Mouse (Mus musculus) cerebellum, postnatal 10 days (tissue): ENCODE measurements around the gene G430095P16Rik.

ENCODE experiments used
- DNase-seq, 2 experiments: peaks; one replicate each; pipeline ENCODE4 v3.0.0; 2021; ENCODE audit warnings: mixed read lengths in 2 of 2

The G430095P16Rik gene

DNA sequence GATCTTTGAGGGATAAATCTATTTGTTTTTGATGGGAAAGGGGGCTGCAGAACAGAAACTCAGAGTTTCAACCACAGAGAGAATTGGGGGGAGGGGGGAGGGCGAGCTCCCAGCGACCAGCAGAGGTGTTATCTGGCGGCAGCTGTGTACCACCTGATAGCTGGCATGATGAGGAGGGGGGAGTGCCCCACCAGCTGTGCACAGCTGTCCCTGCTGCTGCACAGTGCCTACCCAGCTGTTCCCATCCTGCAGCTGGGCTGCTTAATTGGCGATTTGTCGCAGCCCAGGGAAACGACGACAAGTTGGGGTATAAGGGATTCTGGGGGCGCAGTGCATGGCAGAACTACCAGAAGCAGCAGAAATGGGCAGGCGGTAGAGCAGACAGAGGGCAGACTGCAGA, 1.9 kb downstream of the G430095P16Rik start:
- no peak for DNase-seq

DNA sequence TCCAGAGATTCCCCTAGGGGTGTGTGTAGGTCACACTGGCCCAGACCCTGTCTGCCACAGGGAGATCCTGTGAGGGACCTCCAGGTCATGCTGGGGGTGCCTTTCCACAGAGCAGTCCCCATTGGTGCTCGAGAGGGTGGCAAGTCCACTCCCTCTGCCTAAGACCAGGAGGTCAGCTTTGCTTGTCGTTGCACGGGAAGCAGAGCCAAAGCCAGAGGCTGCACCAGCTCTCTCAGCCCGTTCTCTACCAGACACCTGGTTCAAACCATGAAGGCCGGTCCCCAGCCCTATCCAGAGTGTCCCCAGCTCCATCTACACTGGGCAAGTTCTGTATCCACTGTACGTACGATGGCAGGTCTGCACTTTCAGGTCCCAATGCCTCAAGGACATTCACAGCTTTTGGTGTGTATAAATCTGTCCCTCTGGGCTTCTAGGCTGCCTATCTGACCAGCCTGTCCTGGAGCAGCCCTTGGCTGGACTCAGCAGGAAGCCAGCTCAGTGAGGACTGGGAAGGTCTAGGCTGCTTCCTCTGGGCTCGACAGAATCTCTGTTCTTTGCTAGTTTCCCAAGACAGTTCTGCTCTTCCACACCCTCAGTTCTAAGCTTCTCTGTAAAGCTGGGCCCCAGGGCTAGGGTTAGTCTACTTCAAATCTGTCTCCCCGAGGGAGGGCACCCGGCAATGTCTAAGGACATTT, 2.6 kb downstream of the G430095P16Rik start:
- peak in 1 of 2 experiments; percentile 26 for DNase-seq

- DNase-seq: peak in 1 of 2 experiments; percentile 56
Observed at GRCm38 (mm10) chr8:84725941-84726259, 3.1 kb downstream of the G430095P16Rik start.

GRCm38 (mm10) chr8:84728474-84728873, 5.7 kb downstream of the G430095P16Rik start:
- DNase-seq: peak; percentile 71 to 81

DNA sequence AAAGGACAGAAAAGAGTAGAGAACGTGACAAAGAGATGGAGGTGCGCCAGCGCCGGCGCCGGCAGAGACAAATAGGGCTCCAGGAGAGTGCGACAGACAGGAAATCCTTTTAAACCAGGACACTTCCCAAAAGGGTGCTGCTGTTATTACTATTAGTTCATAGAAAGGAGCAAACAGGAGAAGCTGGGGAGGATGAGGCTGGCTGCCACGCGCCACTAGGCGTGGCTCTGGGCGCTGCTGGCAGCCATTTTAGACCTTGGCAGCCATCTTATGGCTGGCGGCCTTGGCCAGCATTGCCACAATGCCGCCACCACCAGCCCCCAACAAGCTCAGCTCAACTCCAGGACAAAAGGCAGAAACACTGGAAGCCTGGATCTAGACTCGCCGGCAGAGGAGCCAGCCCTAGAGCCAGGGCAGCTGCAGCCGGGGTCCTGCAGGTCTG, 7.1 kb downstream of the G430095P16Rik start:
- peak; percentile 89 to 91 for DNase-seq

DNA sequence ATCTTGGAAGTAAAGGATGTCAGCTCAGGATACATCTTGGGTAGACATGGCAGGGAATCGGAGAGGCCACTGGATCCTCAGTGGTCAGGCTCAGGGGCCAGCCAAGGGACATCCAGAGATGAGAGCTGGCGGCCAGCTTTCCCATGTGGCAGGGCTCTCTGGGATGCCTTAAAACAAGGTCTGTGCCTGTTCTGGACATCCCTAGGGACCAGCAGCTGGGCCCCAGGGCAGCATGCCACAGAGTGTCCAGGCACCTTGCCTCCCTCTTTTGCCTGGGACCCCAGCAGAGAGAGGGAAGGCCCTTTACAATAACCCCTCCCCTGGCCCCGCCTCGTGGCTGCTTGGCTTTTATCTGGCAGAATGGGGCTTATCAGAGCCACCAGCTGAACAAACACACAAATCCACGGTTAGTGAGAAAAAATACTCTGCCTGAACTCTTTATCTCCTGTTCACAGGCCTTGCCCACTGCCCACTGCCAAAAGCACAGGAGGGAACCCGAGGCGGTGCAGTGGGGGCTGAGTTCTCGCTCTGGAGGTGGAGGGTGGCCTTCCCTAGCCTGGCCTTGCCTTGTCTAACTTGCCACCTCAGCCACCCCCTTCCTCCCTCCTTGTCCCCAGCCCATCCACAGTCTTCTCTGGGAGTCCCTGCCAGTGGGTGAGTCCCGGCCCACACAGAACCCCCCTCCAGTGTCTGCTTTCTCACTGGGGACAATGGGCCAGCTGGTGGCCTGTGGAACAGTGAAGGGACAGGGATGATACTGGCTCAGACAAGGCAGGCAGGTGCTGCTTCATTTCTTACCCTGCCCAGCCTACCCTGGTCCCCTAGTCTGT, 7.9 kb downstream of the G430095P16Rik start:
- DNase-seq: peak; percentile 69 to 71

DNA sequence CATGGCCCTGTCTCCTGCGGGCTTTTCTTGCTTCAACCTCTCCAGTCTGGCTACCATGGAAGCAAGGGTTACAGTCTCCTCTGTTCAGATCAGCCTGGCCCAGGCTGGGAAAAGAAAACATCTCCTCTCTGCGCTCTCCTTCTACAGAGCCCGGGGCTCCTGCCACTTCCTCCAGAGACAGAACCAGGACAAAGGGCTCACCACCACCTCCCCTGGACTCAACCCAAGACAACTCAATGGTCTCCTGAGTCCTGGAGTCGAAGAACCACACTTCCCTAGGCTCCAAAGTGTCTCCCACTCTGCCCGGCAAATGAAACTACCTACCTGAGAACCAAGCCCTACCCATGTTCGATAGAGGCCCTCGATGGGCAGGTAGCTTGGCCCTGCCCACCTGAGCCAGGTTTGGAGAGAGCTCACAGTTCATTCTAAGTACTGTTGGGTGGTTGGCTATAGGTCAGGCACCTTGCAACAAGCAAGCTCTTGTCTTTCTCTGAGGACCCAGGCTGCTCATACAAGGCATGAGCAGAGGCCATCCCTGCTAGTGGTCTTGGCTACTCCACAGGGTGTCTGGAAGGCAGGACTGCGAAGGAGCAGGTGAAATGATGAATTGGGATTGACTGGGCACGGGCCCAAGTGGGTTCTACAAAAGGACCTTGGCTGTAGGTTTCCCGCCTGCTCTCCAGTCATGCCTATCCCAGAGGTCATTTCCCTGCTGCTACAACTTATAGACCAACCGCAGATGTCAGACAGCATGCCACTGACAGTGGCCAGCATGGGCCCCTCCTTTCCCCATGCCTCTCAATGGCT, 8.8 kb downstream of the G430095P16Rik start:
- peak; percentile 70 to 75 for DNase-seq

DNA sequence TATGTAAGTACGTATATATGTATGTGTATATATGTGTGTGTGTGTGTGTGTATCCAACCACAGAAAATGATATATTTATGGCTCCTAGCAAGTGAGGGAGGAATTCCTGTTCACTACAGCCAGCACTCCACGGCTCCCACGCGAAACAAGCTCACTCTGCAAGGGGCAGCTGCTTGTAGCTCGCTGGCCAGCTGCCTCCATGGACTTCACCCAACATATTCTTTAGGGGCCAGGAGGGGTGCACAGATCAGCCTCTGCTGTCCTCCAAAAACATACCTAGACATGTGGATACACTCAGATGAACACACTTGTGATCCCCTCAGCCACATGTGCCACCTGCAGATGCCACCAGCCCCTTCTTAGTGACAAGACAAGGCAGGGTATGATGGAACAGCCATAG, 9.7 kb downstream of the G430095P16Rik start:
- peak in 1 of 2 experiments; percentile 67 for DNase-seq

- DNase-seq: no peak
Observed at GRCm38 (mm10) chr8:84732996-84733395, 10.2 kb downstream of the G430095P16Rik start.

DNA sequence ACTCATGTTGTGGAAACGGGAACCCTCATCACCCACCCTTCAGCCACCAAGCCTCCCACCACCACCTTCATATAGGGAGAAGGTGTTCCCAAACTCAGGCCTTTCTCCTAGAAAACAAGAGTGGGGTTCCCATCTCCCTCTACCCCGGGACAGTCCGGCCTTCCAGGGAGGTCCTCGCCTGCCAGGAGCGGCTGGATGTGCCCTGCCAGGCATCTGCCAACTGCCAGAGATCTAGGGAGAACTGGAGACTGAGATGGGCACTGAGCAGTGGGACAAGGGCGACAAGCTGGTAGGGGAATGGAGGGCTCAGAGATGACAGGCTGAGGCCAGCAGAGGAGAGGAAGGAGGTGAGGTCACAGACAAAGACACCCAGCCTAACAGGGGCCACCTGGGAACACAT, 11.2 kb downstream of the G430095P16Rik start:
- DNase-seq: peak in 1 of 2 experiments; percentile 54

- DNase-seq: peak in 1 of 2 experiments; percentile 55
Observed at GRCm38 (mm10) chr8:84734680-84735079, 11.9 kb downstream of the G430095P16Rik start.

- DNase-seq: peak in 1 of 2 experiments; percentile 66
Observed at GRCm38 (mm10) chr8:84735597-84735996, 12.8 kb downstream of the G430095P16Rik start.

DNA sequence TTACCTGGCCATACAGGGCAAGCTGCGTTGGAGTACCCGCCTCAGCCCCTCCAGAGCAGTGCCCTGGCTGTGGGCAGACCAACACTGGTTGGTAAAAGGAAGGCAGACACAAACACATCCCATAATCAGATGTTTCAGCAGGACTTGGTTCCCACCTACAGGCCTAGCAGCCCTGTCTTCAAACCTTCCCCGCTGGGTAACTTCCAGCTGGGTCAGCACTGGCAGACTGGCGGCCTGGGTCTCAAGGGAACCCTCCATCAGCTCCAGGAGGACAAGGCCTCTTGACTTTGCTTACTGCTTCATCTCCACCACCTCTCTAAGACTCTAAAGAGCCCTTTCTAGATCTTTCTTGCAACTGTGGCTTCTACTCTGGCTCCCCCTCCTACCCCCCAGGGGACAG, 13.7 kb downstream of the G430095P16Rik start:
- DNase-seq: no peak

DNA sequence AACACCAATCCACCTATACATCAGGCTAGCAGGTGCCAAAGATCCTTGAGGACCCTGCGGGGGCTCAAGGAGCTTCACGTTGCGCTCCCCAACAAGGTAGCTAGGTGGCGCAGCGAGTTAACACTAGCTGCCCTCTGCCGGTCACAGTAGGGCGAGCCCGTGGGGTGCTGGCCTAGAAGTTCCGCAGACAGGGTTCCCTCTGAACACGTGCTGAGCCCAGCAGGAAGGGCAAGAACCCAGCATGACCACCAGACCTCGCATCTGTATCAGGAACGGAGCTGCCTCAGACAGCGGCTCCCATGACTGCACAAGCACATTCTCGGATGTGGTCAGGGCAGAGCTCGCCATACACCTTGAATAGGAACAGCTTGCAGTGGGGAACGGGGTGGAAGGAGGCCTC, 14.8 kb downstream of the G430095P16Rik start:
- peak; percentile 90 to 91 for DNase-seq

GRCm38 (mm10) chr8:84738266-84738665, 15.5 kb downstream of the G430095P16Rik start:
- no peak for DNase-seq

DNA sequence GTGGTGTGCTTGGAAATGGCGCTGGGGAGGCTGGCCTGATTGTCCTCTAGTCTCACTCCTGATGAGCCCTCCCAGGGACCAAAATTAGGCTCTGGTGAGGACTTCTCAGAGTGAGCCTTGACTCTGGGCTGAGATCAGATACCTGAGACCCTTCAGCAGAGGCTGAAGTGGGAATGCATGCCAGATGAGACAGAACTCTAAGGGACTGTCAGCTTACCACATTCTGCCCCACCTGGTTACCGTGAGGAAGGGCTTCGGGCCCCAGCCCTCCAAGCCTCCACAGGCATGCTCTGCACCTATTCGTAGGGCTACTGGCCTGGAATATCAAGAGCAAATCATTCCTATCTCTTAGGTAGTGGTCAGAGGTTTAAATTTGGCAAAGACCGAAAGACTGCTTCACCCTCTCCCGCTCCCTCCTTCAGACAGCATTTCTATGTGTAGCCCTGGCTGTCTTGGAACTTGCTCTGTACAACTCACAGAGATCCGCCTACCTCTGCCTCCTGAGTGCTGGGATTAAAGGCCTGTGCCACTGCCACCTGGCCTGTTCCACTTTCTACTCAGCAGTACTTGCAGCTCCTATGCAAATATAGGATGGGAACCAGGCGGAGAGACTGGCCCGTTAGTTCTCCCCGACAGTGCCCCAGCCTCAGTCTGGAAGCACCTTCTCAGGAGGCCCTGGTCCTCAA, 16.1 kb downstream of the G430095P16Rik start:
- DNase-seq: no peak

DNA sequence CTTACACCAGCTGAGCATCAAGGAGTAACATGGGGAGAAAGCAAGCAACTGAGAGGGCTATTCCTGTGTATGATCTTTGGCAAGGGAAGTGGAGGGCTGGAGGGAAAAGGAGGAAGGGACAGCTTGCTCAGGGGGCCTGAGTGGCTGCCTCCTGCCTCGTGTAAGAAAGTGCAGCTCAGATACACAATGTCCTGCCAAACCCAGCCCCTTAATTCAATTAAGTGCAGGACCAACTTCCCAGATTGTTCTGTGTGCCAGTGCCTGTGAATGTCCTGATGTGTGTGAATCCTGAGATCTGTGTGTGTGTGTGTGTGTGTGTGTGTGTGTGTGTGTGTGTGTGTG, 16.6 kb downstream of the G430095P16Rik start:
- DNase-seq: no peak

- no peak for DNase-seq
Observed at GRCm38 (mm10) chr8:84740895-84741843, 18.4 kb downstream of the G430095P16Rik start.

DNA sequence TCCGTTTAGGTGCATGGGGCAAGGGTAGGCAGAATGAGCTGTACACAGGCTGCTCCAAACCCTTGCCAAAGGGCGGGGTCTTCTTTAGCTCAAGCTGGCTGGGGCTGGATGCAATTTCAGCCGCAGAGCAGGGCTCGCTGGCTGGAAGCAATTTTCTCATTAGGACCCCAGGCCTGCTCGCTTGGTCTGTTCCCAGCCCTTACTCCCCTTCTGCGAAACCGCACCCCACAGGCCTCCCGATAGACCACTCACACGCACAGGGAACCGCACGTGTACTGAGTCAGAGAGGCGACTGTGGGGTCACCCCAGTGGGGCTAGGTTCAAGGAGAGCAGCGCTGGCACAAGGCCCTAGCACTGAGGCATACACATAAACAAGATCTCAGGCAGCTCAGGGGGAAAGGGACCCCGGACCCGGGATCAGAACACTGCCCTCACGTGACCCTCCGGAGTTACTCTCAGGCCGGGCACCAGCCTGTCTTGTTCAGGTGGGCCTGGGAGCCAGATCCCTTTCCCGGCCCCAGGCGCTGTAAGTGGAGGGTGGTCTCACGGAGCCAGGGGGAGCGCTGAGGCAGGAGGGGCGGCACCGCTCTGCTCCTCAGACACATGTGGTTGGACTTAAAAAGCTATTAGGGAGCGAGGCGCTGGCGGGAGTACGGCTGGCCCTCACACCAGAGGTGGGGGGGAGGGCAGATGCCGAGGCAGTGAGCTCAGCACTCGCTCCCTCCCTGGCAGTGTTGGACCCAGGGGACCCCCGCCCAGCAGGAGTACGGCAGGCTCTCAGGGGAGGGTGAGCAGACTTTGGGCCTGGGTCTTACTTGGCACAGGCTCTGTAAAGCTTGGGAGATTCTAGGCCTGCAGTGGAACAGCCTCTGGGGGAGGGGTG, 19.6 kb downstream of the G430095P16Rik start:
- DNase-seq: peak; percentile 74 to 77

DNA sequence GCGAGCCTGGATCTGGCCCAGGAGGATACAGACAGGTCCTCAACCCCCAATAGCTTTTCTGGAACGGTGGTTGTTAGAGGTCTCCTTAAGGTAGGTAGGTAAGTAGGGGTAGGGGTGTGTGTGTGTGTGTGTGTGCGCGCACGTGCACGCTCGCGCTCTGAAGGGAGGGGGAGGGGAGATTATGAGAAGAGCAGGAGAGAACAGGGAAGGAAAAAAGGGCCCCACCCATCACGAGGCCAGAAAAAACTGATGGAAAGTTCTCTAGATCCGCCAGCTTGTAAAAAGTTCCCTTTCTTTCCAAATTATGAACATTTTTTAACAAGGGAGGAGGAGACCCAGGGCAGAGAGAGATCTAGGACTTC, 20.2 kb downstream of the G430095P16Rik start:
- DNase-seq: no peak
